Mouse (Mus musculus) adrenal gland, postnatal 10 days (tissue): ENCODE results near the gene Vmn1r196. TPM values are rescaled to one million over a fixed set of nuclear protein-coding genes. Genes with fewer than 3 reads are reported as not detected.
"Not testable (repeated sequence)": the region's sequence is repeated elsewhere in the genome, so short reads cannot be mapped to it uniquely, and the experiment has no call there.

Experiments used
- DNase-seq: peaks from one replicate; pipeline ENCODE4 v3.0.0; 2021; ENCODE audit warnings: mixed read lengths
- long read RNA-seq, 2 experiments: library from polyadenylated mRNA; stranded (forward); transcript quantifications; one replicate each; pipeline ENCODE4 v2.0.0; 2021
- total RNA-seq, 2 experiments: library from RNA; stranded (reverse); gene quantifications; 2 replicates each; pipeline ENCODE4 v1.2.3; 2021

Vmn1r196 gene
- total RNA-seq: not detected
- long read RNA-seq, experiment 1: 0 reads
- long read RNA-seq, experiment 2: 0 reads

- DNase-seq: no peak
These were observed at the start of gene Vmn1r196 for GRCm38 (mm10) chr13:22289620-22290019. Gene Vmn1r196, plus strand, starts transcription at chr13:22289920.

- no peak for DNase-seq
These were observed 45.8 kb upstream of the Vmn1r196 start, which contains the start of gene Vmn1r194 for GRCm38 (mm10) chr13:22243915-22244314. Gene Vmn1r194, plus strand, starts transcription at chr13:22244215.

DNA sequence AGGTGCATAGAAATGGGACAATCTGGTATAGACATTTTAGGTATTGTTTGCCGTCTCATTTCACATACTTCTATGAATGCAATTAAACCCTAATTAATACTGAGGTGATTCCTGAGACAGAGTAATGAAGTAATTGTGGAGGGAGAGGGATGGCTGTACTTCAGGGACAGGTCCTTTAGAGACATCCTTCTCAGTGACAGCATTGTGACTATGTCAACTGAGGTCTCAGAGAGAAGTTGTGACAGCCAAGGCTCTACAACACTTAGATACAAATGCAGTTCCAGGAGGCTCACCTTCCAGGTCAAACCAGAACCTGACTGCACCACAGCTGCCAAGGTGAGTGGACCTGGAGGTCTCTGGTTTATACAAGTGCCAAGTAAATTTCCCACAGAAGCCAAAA, 19.5 kb upstream of the Vmn1r196 start, which contains the start of gene Vmn1r195:
TSS of gene Vmn1r195 (plus strand) at position 301 of the 400 bp plus-strand sequence.
- not testable (repeated sequence) for DNase-seq

- no peak for DNase-seq
These were observed 18.0 kb upstream of the Vmn1r196 start for GRCm38 (mm10) chr13:22271721-22272120.

GRCm38 (mm10) chr13:22284578-22284977, 5.1 kb upstream of the Vmn1r196 start:
- DNase-seq: no peak

DNA sequence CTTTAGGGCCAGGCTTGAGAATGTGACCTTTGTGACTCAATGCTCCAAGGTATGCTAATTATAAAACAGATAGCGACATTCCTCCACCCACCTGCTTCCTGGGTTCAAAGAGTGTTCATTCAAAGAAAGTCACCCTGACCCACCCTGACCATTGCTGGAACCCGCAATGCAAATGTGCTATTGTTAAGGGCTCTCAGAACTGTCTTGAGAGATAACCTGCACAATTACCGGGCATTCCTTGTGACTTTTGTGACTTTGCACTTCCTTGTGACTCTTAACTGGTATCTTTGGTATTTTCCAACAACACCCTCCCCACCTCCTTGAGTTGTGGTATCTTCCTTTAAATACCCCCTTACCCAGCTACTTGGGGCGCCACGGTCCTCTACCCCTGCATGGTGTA, 18.4 kb downstream of the Vmn1r196 start:
- not testable (repeated sequence) for DNase-seq

DNA sequence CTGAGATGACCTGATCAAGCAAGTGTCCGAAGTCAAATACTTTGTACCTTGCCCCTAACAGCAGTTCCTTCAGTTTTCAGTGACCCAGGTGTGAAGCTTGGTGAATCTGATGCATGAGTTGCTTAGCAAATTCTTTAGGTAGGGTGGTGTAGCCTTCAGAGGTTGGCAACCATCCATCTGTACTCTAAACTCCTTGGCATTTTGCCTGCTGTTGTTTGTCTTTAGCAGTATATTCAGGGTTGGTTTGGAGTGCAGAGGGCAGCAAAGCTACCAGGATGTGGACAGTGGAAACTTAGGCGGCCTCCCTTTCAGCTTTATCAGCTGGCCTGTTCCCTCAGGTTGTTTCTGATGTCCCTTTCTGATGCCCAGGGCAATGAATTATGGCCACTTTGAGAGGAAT, 25.6 kb downstream of the Vmn1r196 start:
- DNase-seq: no peak

DNA sequence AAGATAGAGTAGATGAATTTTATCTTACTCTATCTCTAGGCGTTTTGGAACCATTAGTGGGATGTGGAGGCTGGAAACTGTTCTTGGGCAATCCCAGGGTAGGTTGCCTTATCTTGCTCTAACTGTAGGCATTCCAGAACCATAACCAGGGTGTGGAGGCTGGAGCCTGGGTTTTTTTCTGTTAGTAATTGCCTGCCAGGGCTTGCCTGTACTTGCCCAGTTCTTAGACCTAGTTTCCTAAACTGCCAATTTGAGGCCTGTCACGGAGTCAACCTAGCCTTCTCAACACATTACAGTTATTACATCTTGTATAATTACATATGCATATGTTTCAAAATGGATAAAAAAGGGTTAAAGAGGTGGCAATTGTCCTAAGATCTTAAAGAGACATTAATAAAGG, 27.6 kb downstream of the Vmn1r196 start:
- DNase-seq: no peak

GRCm38 (mm10) chr13:22320091-22320490, 30.4 kb downstream of the Vmn1r196 start:
- DNase-seq: no peak

GRCm38 (mm10) chr13:22324289-22324688, 34.6 kb downstream of the Vmn1r196 start, which contains the start of gene Vmn1r197:
Gene Vmn1r197, plus strand, starts transcription at chr13:22324589.
- DNase-seq: no peak

DNA sequence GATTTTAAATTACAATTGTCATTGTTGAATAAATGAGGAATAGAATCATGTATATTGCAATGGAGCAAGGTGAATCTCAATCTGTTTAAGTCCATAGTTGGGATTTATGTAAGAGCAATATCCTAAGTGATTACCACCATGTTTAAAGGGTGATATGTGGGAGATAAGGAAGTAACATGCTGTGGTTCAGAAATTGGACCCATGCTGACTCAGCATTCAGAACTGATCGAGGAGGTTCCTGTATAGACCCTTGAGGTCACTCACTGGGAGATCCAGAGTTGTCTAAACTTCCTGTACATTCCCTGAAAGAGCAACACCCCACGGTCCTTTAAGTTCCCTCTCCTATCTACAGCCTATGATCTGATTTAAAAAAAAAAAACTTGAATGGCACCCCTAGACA, 43.5 kb downstream of the Vmn1r196 start:
- DNase-seq: no peak

- DNase-seq: no peak
These were observed 45.8 kb downstream of the Vmn1r196 start for GRCm38 (mm10) chr13:22335565-22335964.

Other genes starting within 250 kb of the Vmn1r196 start
- 100 to 1,000 TPM; 136 to 154 TPM for gene Hist1h4i, start 248.6 kb upstream of the Vmn1r196 start, total RNA-seq
- 100 to 1,000 TPM; 237 to 260 TPM for gene Hist1h2ag, start 247.0 kb upstream of the Vmn1r196 start, total RNA-seq
- 100 to 1,000 TPM; 170 to 209 TPM for gene Hist1h2bj, start 246.7 kb upstream of the Vmn1r196 start, total RNA-seq
- gene Vmn1r188, start 205.5 kb upstream of the Vmn1r196 start, total RNA-seq: not detected
- gene Vmn1r189, start 184.1 kb upstream of the Vmn1r196 start, total RNA-seq: not detected
- not detected for gene Vmn1r191, start 106.0 kb upstream of the Vmn1r196 start, total RNA-seq
- not detected for gene Vmn1r192, start 98.8 kb upstream of the Vmn1r196 start, total RNA-seq
- gene Vmn1r193, start 66.8 kb upstream of the Vmn1r196 start, total RNA-seq: not detected
- not detected for gene Vmn1r194, start 45.7 kb upstream of the Vmn1r196 start, total RNA-seq
- not detected for gene Vmn1r195, start 19.4 kb upstream of the Vmn1r196 start, total RNA-seq
- gene Vmn1r197, start 34.7 kb downstream of the Vmn1r196 start, total RNA-seq: not detected
- gene Vmn1r198, start 60.4 kb downstream of the Vmn1r196 start, total RNA-seq: not detected
- gene Vmn1r199, start 89.9 kb downstream of the Vmn1r196 start, total RNA-seq: not detected
- not detected for gene Vmn1r200, start 100.5 kb downstream of the Vmn1r196 start, total RNA-seq
- gene Vmn1r201, start 182.0 kb downstream of the Vmn1r196 start, total RNA-seq: not detected
- under 1 TPM in 1 of 2 experiments, not detected in 1; 0.06 TPM for gene Vmn1r202, start 215.5 kb downstream of the Vmn1r196 start, total RNA-seq
- not detected for gene Vmn1r203, start 228.2 kb downstream of the Vmn1r196 start, total RNA-seq